Mouse (Mus musculus) splenic B cell, adult 2 months (primary cell): Measurements from ENCODE around the gene Fggy.

Experiments used
- DNase-seq: peaks from one replicate; pipeline ENCODE4 v3.0.0-alpha.2; 2011; ENCODE audit warnings: low read depth, low spot score
- H3K27me3 ChIP-seq: 2 replicates; pipeline ENCODE4 v1.6.1; 2012; ENCODE audit warnings: mild to moderate bottlenecking, low read length, moderate library complexity, mixed read lengths; ENCODE audit not compliant: control insufficient read depth, poor library complexity, insufficient read depth, severe bottlenecking
- H3K36me3 ChIP-seq: 2 replicates; pipeline ENCODE4 v1.6.1; 2012; ENCODE audit warnings: mild to moderate bottlenecking, low read length, moderate library complexity, mixed read lengths; ENCODE audit not compliant: control insufficient read depth, poor library complexity, insufficient read depth, severe bottlenecking

Gene Fggy

GRCm38 (mm10) chr4:95557333-95557956 lies at the start of gene Fggy:
Gene Fggy (plus strand): TSS chr4:95557507.
- Histone ChIP-seq H3K36me3 (no peaks in the 10 kb centered on the region), H3K27me3 (no peaks in the 10 kb centered on the region)
- peak; percentile 97 for DNase-seq

DNA sequence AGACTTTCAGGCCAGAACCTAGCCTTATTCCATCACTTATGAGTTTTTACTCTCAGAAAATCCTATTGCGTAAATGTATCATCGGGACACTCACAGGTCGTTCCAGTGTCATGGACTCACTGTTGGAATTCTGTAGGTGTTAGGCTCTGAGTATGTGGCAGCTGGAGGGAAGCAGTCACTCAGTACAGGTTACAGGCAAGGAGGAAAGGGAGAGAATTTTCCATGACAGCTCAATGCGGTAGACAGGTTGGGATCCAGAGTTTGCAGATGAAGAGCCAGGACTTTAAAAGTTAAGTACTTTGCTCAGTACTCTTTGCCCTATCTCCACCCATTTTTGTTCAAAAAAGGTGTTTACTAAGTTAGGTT lies 49.4 kb upstream of the Fggy start:
- no peaks in the 10 kb centered on the region for H3K27me3 ChIP-seq
- DNase-seq, result no peak
- H3K36me3 ChIP-seq, result no peaks in the 10 kb centered on the region

DNA sequence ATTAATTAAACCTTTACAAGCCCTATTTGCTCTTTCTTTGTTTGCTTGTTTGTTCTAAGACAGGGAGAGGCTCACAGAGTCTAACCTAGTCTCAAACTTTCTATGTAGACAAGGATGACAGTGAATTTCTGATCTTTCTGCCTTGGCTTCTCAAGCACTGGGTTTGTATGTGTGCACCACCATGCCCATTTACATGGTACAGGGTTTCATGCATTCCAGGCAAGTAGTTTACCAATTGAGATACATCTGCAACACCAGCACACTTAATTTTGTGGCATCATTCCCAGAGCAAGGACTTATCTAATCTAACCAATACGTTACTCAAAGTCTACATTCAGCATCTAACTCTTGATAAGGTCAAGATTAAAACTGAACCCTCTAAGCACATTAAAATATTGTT lies 38.9 kb upstream of the Fggy start:
- Histone ChIP-seq H3K27me3 (no peaks in the 10 kb centered on the region), H3K36me3 (no peaks in the 10 kb centered on the region)
- no peak for DNase-seq

- Histone ChIP-seq H3K36me3 (no peaks in the 10 kb centered on the region), H3K27me3 (no peaks in the 10 kb centered on the region)
- DNase-seq, result no peak
Measured at GRCm38 (mm10) chr4:95519975-95520642, 37.2 kb upstream of the Fggy start.

DNA sequence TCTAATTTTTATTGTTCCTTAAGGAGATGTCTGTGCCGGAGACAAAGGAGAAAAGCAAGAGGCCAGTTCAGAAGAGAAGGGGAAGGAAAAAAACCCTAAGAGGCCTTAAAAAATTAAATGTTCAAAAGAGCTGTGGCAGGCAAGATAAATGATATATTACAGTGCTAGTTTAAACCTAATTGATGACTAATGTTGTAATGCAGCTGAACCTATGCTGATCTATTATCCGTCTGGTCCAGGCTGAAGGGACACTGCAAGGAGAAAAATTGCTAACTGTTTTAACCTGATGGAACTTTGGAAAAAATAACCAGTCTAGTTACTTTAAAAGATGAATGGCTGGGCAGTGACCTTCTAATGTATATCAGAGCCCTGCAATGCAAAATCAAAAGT lies 36.7 kb upstream of the Fggy start:
- no peak for DNase-seq
- H3K27me3 ChIP-seq, result no peaks in the 10 kb centered on the region
- no peaks in the 10 kb centered on the region for H3K36me3 ChIP-seq

- Histone ChIP-seq H3K36me3 (no peaks in the 10 kb centered on the region), H3K27me3 (no peaks in the 10 kb centered on the region)
- DNase-seq, result no peak
Measured at GRCm38 (mm10) chr4:95526588-95526987, 30.7 kb upstream of the Fggy start.

DNA sequence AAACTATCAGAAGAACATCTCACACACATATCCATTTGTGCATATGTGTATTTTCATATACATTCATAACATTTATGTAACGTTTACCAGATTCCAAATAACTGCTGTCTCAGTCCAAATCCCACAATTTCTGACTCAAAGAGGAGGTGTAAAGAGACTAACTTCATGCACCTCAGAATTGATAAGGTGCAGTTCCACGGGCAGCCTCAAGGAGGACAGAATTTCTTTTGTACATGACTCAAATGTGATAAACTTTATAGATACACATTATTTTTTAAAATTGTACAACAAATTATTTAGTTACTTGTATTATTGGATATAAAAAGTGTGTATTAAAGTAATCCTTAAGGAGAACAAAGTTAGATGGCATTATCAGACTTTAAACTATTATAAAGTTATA lies 26.6 kb upstream of the Fggy start:
- peak; percentile 26 for DNase-seq
- Histone ChIP-seq H3K36me3 (no peaks in the 10 kb centered on the region), H3K27me3 (no peaks in the 10 kb centered on the region)

GRCm38 (mm10) chr4:95533946-95534345 lies 23.4 kb upstream of the Fggy start:
- DNase-seq, result no peak
- H3K36me3 ChIP-seq, result no peaks in the 10 kb centered on the region
- H3K27me3 ChIP-seq, result no peaks in the 10 kb centered on the region

DNA sequence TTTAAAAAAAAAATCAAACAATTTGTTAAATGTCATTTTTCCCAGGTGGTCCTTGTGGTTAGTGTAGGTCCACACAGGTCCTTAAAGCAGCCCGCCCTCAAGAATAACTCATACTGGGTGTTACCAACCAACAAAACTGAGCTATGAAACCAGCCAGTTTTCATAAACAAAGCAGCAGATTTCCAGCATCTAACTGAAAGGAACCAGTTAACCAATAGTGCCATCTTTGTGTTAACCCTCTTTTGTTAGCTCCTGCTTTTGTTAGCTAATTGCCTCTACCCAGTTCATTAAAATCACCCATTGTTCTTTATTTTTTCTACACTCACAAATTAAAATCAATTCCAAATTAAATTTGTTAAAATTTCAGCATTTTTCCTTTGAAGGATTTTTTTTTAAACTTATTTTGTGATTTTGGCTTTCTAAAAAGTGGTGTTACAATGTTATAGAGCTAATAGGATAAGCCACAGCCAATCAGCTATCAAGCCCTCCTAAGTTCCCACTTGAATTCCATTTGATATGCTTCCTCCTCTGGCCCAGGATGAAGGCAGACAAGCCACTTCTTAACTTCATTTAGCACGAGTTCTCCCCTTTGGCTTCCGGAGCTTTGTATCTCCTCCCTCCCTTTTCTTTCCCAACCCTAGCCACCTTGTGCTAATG lies 15.8 kb upstream of the Fggy start:
- H3K36me3 ChIP-seq, result no peaks in the 10 kb centered on the region
- DNase-seq, result no peak
- no peaks in the 10 kb centered on the region for H3K27me3 ChIP-seq

GRCm38 (mm10) chr4:95542039-95542790 lies 15.1 kb upstream of the Fggy start:
- no peak for DNase-seq
- Histone ChIP-seq H3K27me3 (no peaks in the 10 kb centered on the region), H3K36me3 (no peaks in the 10 kb centered on the region)

DNA sequence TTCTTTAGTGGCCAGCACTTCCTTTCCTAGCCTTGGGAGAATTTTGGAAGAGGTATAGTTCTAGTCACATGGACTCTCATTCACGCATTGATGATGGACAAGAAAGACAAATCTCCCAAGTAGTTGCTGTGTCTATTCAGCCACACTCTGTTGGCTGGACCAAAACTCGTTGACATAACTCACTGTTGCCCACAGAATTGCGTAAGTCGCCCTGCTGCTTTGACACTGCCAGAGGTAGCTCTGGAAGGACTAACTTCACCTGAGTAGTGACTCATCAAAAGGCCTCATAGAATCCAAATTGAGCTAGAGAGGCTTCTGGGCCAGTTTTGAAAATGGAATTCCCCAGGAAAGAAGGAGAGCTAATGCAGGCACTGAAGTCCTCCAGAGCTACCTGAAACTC lies 13.8 kb upstream of the Fggy start:
- no peak for DNase-seq
- Histone ChIP-seq H3K36me3 (no peaks in the 10 kb centered on the region), H3K27me3 (no peaks in the 10 kb centered on the region)

DNA sequence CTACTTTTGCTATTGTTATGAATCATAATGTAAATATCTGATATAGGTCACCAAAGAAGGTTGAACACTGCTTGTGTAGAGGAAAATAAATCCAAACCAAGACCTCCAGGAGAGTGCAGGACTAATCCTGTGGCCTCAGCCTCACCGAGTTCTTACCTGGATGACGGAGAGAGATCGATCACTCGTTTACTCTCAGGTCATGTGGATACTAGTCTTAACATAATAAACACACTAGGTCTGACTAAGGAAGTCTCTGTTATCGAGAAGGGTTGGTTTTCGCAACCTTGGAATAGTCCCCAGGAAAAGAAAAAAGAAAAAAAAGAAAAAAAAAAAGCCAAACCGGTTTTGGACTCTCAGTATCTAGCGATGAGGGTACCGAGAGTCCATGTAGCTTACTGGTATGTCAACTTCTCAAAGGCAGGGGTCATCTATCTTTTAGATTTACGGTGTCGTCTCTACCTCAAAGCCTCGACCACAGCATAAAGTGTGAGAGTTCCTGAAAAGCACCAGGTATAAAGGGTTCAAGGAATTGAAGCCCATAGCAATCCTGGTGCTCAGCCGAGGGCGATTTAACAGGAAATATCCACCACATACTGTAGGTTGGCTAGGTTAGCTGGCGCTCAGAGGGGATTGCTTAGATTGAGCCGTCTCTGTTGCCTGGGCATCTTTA lies 509 bp upstream of the Fggy start:
- no peaks in the 10 kb centered on the region for H3K27me3 ChIP-seq
- no peaks in the 10 kb centered on the region for H3K36me3 ChIP-seq
- DNase-seq, result no peak

GRCm38 (mm10) chr4:95558271-95558888 lies 1.1 kb downstream of the Fggy start:
- H3K36me3 ChIP-seq, result no peaks in the 10 kb centered on the region
- H3K27me3 ChIP-seq, result no peaks in the 10 kb centered on the region
- no peak for DNase-seq

- Histone ChIP-seq H3K36me3 (no peaks in the 10 kb centered on the region), H3K27me3 (no peaks in the 10 kb centered on the region)
- no peak for DNase-seq
Measured at GRCm38 (mm10) chr4:95571621-95572020, 14.3 kb downstream of the Fggy start.
